Mouse (Mus musculus): ENCODE data around the gene Slc18a2.

DNA sequence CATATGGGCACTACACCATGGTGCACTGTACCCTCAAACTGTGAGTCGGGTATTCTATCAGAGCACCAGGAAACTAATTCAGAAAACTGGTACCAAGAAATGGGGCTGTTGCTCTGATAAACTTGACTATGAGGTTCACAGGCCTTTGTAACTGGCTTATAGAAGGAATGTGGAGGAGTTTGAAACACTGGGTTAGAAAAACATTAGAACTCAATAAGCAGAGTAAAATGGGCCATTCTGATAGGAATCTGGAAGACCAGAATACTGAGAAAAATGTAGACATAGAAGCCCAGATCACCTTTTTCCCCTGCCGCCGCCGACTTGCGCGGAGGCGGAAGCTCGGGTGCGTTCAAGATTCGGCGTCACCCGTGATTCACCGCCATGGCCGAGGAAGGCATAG lies 61.3 kb downstream of the Slc18a2 start, which contains the start of gene Rps12-ps3:
- TF ChIP-seq CTCF (IDR thresholded peaks at IDR 0.05; ENCODE audit: control insufficient read depth, insufficient read depth, insufficient read length) (no peak), USF1 (IDR thresholded peaks at IDR 0.05; ENCODE audit: low read depth) (no peak), MYOG (IDR thresholded peaks at IDR 0.05; ENCODE audit: control insufficient read depth, extremely low read depth, insufficient read length) (no peak), MAX (IDR thresholded peaks at IDR 0.05) (no peak)

All from C2C12 (cell line).